Mouse (Mus musculus): ENCODE measurements at regions not wholly inside any gene's neighbourhood (a gene's known extent, or its start where the extent isn't known, plus 50 kb on each side); places are given as distances from the start of the nearest gene placed in this dataset.

DNA sequence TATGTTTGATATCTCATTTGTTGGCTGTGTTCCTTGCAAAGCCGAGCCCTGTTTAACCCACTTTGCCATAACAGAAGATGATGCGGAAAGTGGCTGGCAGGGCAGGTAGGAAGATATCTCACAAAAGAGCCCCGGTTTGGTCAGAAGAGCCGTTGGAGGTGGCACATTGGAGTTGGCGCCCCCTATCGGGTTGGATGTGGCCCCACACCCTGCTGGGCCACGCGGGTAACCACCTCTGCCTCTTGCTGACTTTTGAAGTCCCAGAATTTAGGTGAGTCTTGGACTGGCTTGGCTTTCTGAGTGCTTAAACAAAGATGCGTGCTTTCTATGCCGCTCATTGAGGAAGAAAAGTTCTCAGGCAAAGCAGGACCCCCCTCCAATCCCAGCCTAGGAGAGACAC lies 56.1 kb downstream of the Gm4791 start:
- Histone ChIP-seq H3K27me3 (no peaks in the 10 kb centered on the region), H3K4me3 (no peak overlapping the region), H3K36me3 (no peaks in the 10 kb centered on the region), H3K4me2 (no peak overlapping the region), H3K9ac (no peak overlapping the region), H3K27ac (no peak overlapping the region), H3K4me1 (no peaks in the 10 kb centered on the region), H3K9me3 (no peaks in the 10 kb centered on the region)
- no peak for ATAC-seq (ENCODE audit: insufficient number of reproducible peaks, insufficient read depth, low FRiP score, low TSS enrichment, low read depth)
- 79% methylated on average over 10 of the region's 10 CpGs for WGBS

GRCm38 (mm10) chr9:47055558-47055957 lies 57.0 kb downstream of the Gm4791 start:
- Histone ChIP-seq H3K9me3 (no peaks in the 10 kb centered on the region), H3K27ac (no peak overlapping the region), H3K27me3 (no peaks in the 10 kb centered on the region), H3K4me3 (no peak overlapping the region), H3K4me2 (no peak overlapping the region), H3K4me1 (no peaks in the 10 kb centered on the region), H3K36me3 (no peaks in the 10 kb centered on the region), H3K9ac (no peak overlapping the region)
- 59% methylated on average over 6 of the region's 6 CpGs for WGBS
- no peak for ATAC-seq (ENCODE audit: insufficient number of reproducible peaks, insufficient read depth, low FRiP score, low TSS enrichment, low read depth)

- H3K27ac ChIP-seq = no peak overlapping the region
- ATAC-seq (ENCODE audit: insufficient number of reproducible peaks, insufficient read depth, low FRiP score, low TSS enrichment, low read depth) = no peak
- 56% methylated on average over 7 of the region's 7 CpGs for WGBS
- H3K4me1 ChIP-seq = no peaks in the 10 kb centered on the region
- H3K9ac ChIP-seq = no peak overlapping the region
- H3K9me3 ChIP-seq = no peaks in the 10 kb centered on the region
- no peak overlapping the region for H3K4me3 ChIP-seq
- H3K4me2 ChIP-seq = no peak overlapping the region
- H3K27me3 ChIP-seq = no peaks in the 10 kb centered on the region
- H3K36me3 ChIP-seq = no peaks in the 10 kb centered on the region
Observed at GRCm38 (mm10) chr9:47059339-47060005, 60.9 kb downstream of the Gm4791 start.

- Histone ChIP-seq H3K27ac (no peak overlapping the region), H3K27me3 (no peaks in the 10 kb centered on the region), H3K4me1 (no peaks in the 10 kb centered on the region), H3K36me3 (no peaks in the 10 kb centered on the region), H3K4me3 (no peak overlapping the region), H3K9ac (no peak overlapping the region), H3K4me2 (no peak overlapping the region), H3K9me3 (no peaks in the 10 kb centered on the region)
- 76% methylated on average over 2 of the region's 2 CpGs for WGBS
- ATAC-seq (ENCODE audit: insufficient number of reproducible peaks, insufficient read depth, low FRiP score, low TSS enrichment, low read depth) = no peak
Observed at GRCm38 (mm10) chr9:47060757-47061156, 62.2 kb downstream of the Gm4791 start.

DNA sequence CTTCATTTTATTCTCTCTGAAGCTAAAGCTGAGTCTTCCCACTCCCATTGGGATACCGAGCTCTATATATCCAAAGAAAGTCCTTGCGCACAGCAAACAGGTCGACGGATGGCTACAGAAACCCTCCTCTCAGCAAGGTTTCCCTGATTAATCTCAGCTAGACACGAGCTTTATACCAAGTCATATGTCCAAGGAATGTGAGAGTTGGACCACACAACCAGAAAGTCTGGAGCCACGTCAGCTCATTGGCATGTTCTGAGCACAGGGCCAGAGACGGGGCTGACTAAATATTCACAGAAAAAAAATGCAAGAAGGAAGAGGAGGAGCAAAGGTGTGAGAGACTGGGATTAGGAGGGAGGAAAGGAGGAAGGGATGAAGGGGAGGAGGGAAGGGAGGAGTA lies 64.0 kb downstream of the Gm4791 start:
- H3K4me3 ChIP-seq = no peak overlapping the region
- H3K9ac ChIP-seq = no peak overlapping the region
- no peak for ATAC-seq (ENCODE audit: insufficient number of reproducible peaks, insufficient read depth, low FRiP score, low TSS enrichment, low read depth)
- no peaks in the 10 kb centered on the region for H3K4me1 ChIP-seq
- H3K27ac ChIP-seq = no peak overlapping the region
- WGBS = 76% methylated on average over 7 of the region's 7 CpGs
- H3K4me2 ChIP-seq = no peak overlapping the region
- H3K9me3 ChIP-seq = no peaks in the 10 kb centered on the region
- no peaks in the 10 kb centered on the region for H3K27me3 ChIP-seq
- no peaks in the 10 kb centered on the region for H3K36me3 ChIP-seq

- Histone ChIP-seq H3K4me3 (no peak overlapping the region), H3K27me3 (no peaks in the 10 kb centered on the region), H3K9me3 (no peaks in the 10 kb centered on the region), H3K4me2 (no peak overlapping the region), H3K36me3 (no peaks in the 10 kb centered on the region), H3K27ac (no peak overlapping the region), H3K9ac (no peak overlapping the region), H3K4me1 (no peaks in the 10 kb centered on the region)
- 74% methylated on average over 5 of the region's 5 CpGs for WGBS
- no peak for ATAC-seq (ENCODE audit: insufficient number of reproducible peaks, insufficient read depth, low FRiP score, low TSS enrichment, low read depth)
Observed at GRCm38 (mm10) chr9:47063751-47064150, 65.2 kb downstream of the Gm4791 start.

DNA sequence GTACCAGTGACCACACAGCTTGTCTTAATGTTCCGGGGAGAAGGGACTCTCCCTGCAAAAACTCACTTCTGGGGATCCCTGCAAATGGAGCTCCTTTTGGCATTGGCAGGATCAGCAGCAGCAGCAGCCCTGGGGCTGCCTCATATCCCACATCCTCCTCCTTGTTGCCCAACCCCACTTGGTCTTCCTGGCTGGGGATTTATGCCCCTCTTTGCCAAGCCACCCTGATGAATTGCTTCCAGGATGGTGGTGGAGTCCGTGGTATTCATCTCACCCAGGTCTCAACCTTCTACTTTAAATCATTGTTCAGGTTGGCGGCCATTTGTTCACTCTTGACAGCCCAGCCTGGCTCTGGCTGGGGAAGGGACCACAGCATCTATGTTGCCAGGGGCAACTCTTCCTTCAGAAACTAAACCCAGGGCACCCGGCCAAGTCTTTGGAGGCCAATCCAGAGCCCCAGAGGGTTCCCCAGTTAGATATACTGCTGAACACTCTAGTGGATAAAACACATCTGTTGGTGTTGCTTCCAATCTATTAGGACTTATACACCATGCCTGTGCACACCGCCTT lies 66.0 kb downstream of the Gm4791 start:
- H3K27ac ChIP-seq = no peak overlapping the region
- ATAC-seq (ENCODE audit: insufficient number of reproducible peaks, insufficient read depth, low FRiP score, low TSS enrichment, low read depth) = no peak
- H3K27me3 ChIP-seq = no peaks in the 10 kb centered on the region
- H3K36me3 ChIP-seq = no peaks in the 10 kb centered on the region
- no peak overlapping the region for H3K9ac ChIP-seq
- no peak overlapping the region for H3K4me2 ChIP-seq
- H3K9me3 ChIP-seq = no peaks in the 10 kb centered on the region
- peaks cover 7% of the 10 kb centered on the region for H3K4me1 ChIP-seq
- WGBS = 79% methylated on average over 5 of the region's 5 CpGs
- no peak overlapping the region for H3K4me3 ChIP-seq

- Histone ChIP-seq H3K36me3 (no peaks in the 10 kb centered on the region), H3K4me2 (no peak overlapping the region), H3K4me3 (no peak overlapping the region), H3K27ac (peak overlapping the region; percentile 18; the same call in 1 of the 2 replicates), H3K9me3 (no peaks in the 10 kb centered on the region), H3K4me1 (peaks cover 16% of the 10 kb centered on the region), H3K27me3 (no peaks in the 10 kb centered on the region), H3K9ac (no peak overlapping the region)
- no peak for ATAC-seq (ENCODE audit: insufficient number of reproducible peaks, insufficient read depth, low FRiP score, low TSS enrichment, low read depth)
- WGBS = 13% methylated on average over 5 of the region's 5 CpGs
Observed at GRCm38 (mm10) chr9:47069436-47069835, 70.9 kb downstream of the Gm4791 start.

GRCm38 (mm10) chr9:47070958-47071357 lies 72.4 kb downstream of the Gm4791 start:
- ATAC-seq (ENCODE audit: insufficient number of reproducible peaks, insufficient read depth, low FRiP score, low TSS enrichment, low read depth) = no peak
- no peaks in the 10 kb centered on the region for H3K36me3 ChIP-seq
- WGBS = 86% methylated on average over 5 of the region's 5 CpGs

GRCm38 (mm10) chr9:47076946-47077345 lies 78.4 kb downstream of the Gm4791 start:
- Histone ChIP-seq H3K9ac (no peak overlapping the region), H3K36me3 (no peaks in the 10 kb centered on the region), H3K4me2 (no peak overlapping the region), H3K4me1 (peaks cover 16% of the 10 kb centered on the region), H3K4me3 (no peak overlapping the region), H3K9me3 (0 out of 2 replicates have a peak, but pooled peaks cover 8% of the 10 kb centered on the region), H3K27ac (no peak overlapping the region), H3K27me3 (no peaks in the 10 kb centered on the region)
- WGBS = 17% methylated on average over 6 of the region's 6 CpGs
- no peak for ATAC-seq (ENCODE audit: insufficient number of reproducible peaks, insufficient read depth, low FRiP score, low TSS enrichment, low read depth)

More at GRCm38 (mm10) chr9:47070958-47071357, 72.4 kb downstream of the Gm4791 start:
- Histone ChIP-seq H3K4me2 (no peak overlapping the region), H3K4me3 (no peak overlapping the region), H3K9me3 (no peaks in the 10 kb centered on the region), H3K27ac (no peak overlapping the region), H3K4me1 (peaks cover 23% of the 10 kb centered on the region), H3K27me3 (no peaks in the 10 kb centered on the region), H3K9ac (no peak overlapping the region)

DNA sequence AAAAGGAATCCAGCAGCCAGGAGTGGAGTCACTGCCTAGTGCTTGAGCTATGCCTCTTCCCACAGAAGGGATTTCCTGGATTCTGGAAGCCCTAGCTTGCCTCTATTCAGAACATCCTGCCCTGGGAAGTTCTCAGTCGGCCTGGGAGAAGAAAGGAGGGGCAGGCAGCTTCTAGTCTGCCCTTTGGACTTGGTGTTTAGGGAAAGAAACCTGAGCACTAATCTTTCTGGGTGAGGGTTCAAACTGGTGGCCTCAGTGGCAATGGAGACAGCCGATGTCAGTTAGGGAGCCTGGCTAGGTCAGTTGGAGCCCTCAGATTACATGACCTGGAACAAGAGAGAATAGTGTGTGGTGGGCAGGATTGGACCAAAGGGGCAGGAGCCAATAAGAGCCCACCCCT lies 78.9 kb downstream of the Gm4791 start:
- no peak overlapping the region for H3K27ac ChIP-seq
- no peak overlapping the region for H3K9ac ChIP-seq
- no peaks in the 10 kb centered on the region for H3K36me3 ChIP-seq
- WGBS = 22% methylated on average over 2 of the region's 2 CpGs
- no peak overlapping the region for H3K4me3 ChIP-seq
- peaks cover 16% of the 10 kb centered on the region for H3K4me1 ChIP-seq
- no peaks in the 10 kb centered on the region for H3K27me3 ChIP-seq
- no peak for ATAC-seq (ENCODE audit: insufficient number of reproducible peaks, insufficient read depth, low FRiP score, low TSS enrichment, low read depth)
- 0 out of 2 replicates have a peak, but pooled peaks cover 8% of the 10 kb centered on the region for H3K9me3 ChIP-seq
- no peak overlapping the region for H3K4me2 ChIP-seq

DNA sequence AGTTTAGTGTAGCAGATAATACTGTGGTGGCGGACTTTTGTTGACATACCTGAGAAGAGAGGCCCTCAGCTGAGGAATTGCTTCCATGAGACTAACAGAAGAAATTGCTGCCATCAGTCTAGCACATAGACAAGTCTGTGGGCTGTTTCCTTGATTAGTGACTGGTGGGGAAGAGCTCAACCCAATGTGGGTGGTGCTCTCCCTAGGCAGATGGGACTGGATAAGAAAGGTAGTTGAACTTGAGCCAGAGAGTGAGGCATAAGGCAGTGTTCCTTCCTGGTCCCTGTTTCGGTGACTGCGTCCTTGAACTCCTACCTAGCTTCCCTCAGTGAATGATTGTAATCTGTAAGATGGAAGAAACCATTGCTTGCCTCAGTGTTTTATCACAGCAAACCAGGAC lies 79.4 kb downstream of the Gm4791 start:
- peaks cover 16% of the 10 kb centered on the region for H3K4me1 ChIP-seq
- no peak overlapping the region for H3K27ac ChIP-seq
- 94% methylated on average over 3 of the region's 3 CpGs for WGBS
- ATAC-seq (ENCODE audit: insufficient number of reproducible peaks, insufficient read depth, low FRiP score, low TSS enrichment, low read depth) = no peak
- H3K9me3 ChIP-seq = 0 out of 2 replicates have a peak, but pooled peaks cover 8% of the 10 kb centered on the region
- H3K4me2 ChIP-seq = no peak overlapping the region
- no peak overlapping the region for H3K9ac ChIP-seq
- H3K27me3 ChIP-seq = no peaks in the 10 kb centered on the region
- no peak overlapping the region for H3K4me3 ChIP-seq
- H3K36me3 ChIP-seq = no peaks in the 10 kb centered on the region

All from embryonic facial prominence, embryonic 13.5 days (tissue).